Comparison of ENCODE assay signal across 8 mouse cellular contexts in the genomic region with DNA sequence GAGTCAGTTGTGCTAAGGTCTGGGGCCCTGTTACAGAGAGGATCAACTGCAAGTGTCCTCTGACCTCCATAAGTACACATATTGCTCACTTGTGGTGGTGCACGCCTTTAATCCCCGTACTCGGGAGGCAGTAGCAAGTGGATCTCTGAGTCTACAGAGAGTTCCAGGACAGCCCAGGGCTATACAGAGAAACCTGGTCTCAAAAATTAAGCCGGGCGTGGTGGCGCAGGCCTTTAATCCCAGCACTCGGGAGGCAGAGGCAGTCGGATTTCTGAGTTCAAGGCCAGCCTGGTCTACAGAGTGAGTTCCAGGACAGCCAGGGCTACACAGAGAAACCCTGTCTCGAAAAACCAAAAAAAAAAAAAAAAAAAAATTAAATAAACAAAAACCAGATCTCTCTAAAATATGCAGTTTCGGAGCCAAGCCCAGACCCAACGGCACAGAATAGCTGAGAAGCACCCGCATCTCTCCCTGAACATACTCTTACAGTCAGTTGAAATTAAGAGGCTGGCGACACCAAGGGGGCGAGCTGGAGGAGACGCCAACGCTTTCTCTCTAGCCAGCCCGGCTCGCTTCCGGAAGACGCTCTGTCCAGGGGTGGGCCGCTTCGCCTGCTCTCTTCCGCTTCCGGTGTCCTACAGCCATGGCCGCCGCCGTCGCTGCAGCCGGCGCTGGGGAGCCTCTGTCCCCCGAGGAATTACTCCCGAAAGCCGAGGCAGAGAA. TPM values are rescaled to one million over a fixed set of nuclear protein-coding genes. Genes with fewer than 3 reads are reported as not detected.
A peak's percentile ranks its signal among the peaks of the same experiment; 100 is the strongest.
DNase-seq lines count a peak whose midpoint lies in the region; ATAC-seq and TF ChIP-seq lines count a peak whose summit lies in the region.

A gene (plus strand): TSS at position 613 of the 723 bp plus-strand sequence.

- peak within 1 kb of the TSS; percentile 78 for H3K9ac ChIP-seq in embryonic facial prominence, embryonic 15.5 days
- peak within 1 kb of the TSS; percentile 86 for H3K9ac ChIP-seq in kidney, embryonic 15.5 days

- peaks cover 1% of the 10 kb centered on the region; the same call in 1 of the 2 replicates for H3K4me1 ChIP-seq in bone marrow, adult 2 months (ENCODE audit: control insufficient read depth, insufficient read depth, low read length)
- H3K4me1 ChIP-seq in embryonic facial prominence, embryonic 15.5 days = peaks cover 13% of the 10 kb centered on the region
- peaks cover 8% of the 10 kb centered on the region for H3K4me1 ChIP-seq in kidney, embryonic 15.5 days

- no peaks in the 10 kb centered on the region for H3K27me3 ChIP-seq in embryonic facial prominence, embryonic 15.5 days
- no peaks in the 10 kb centered on the region for H3K27me3 ChIP-seq in kidney, embryonic 15.5 days

- peak within 1 kb of the TSS; percentile 55; the same call in 1 of the 2 replicates for H3K27ac ChIP-seq in bone marrow, adult 2 months (ENCODE audit: control insufficient read depth, insufficient read depth, low read depth, low read length, poor library complexity)
- peak within 1 kb of the TSS; percentile 60; the same call in 1 of the 2 replicates for H3K27ac ChIP-seq in embryonic facial prominence, embryonic 15.5 days (replicated peaks)
- no peak within 1 kb of the TSS for H3K27ac ChIP-seq in kidney, embryonic 15.5 days

- 17% methylated on average over 33 of the region's 33 CpGs for WGBS in bone marrow, adult 2 months
- WGBS in embryonic facial prominence, embryonic 15.5 days = 15% methylated on average over 33 of the region's 33 CpGs
- 18% methylated on average over 33 of the region's 33 CpGs for WGBS in kidney, embryonic 15.5 days

- peak; percentile 72; the same call in 1 of the 2 replicates for TF ChIP-seq POLR2A in bone marrow, adult 2 months (IDR thresholded peaks at IDR 0.05; ENCODE audit: borderline replicate concordance, control insufficient read depth, low read depth, low read length)

- TF ChIP-seq CTCF in bone marrow, adult 2 months (IDR thresholded peaks at IDR 0.05; ENCODE audit: control insufficient read depth, insufficient read depth, low read length) = peak; percentile 65

- peaks cover 53% of the 10 kb centered on the region for H3K36me3 ChIP-seq in embryonic facial prominence, embryonic 15.5 days
- peaks cover 54% of the 10 kb centered on the region for H3K36me3 ChIP-seq in kidney, embryonic 15.5 days

- H3K4me2 ChIP-seq in embryonic facial prominence, embryonic 15.5 days (replicated peaks) = peak within 1 kb of the TSS; percentile 73
- peak within 1 kb of the TSS; percentile 73 for H3K4me2 ChIP-seq in kidney, embryonic 15.5 days

- peak within 1 kb of the TSS; percentile 87 for H3K4me3 ChIP-seq in bone marrow, adult 2 months (replicated peaks; ENCODE audit: control insufficient read depth, low read depth, low read length)
- peak within 1 kb of the TSS; percentile 91 for H3K4me3 ChIP-seq in embryonic facial prominence, embryonic 15.5 days (replicated peaks)
- peak within 1 kb of the TSS; percentile 97 for H3K4me3 ChIP-seq in kidney, embryonic 15.5 days (replicated peaks)

- H3K9me3 ChIP-seq in embryonic facial prominence, embryonic 15.5 days (replicated peaks) = no peaks in the 10 kb centered on the region
- H3K9me3 ChIP-seq in kidney, embryonic 15.5 days (replicated peaks) = no peaks in the 10 kb centered on the region

- DNase-seq in 416B (ENCODE audit: low read depth) (peak; percentile 95), liver (peak; percentile 92)
- peak; percentile 86 to 90 for DNase-seq in heart, adult 9 months (ENCODE audit: low spot score in 2 of 2)
- DNase-seq in spleen, postnatal 4 days (ENCODE audit: low spot score in 2 of 2) = peak; percentile 88 to 93

- peak; percentile 94 for ATAC-seq in embryonic facial prominence, embryonic 15.5 days (ENCODE audit: insufficient number of reproducible peaks, low FRiP score, low TSS enrichment, low read depth)
- ATAC-seq in kidney, embryonic 15.5 days (replicated peaks; ENCODE audit: low FRiP score) = peak; percentile 96
- ATAC-seq in monocyte, adult 5-6 weeks (replicated peaks; ENCODE audit: insufficient number of reproducible peaks, low FRiP score, low TSS enrichment, poor library complexity, severe bottlenecking) = peak; percentile 99

RNA-seq across cellular contexts. Expression of the gene that starts here (rescaled TPM):
- 96.4 and 126 TPM in 2 replicates for polyA plus RNA-seq in bone marrow, adult 2 months (2011; ENCODE audit: insufficient read depth, insufficient read length, low replicate concordance, missing spikeins)
- 207 and 210 TPM in 2 replicates for polyA plus RNA-seq in embryonic facial prominence, embryonic 15.5 days (2015; fragmentation: Nextera tagmentation; extraction: Ambion mirVana)
- 249 and 266 TPM in 2 replicates for polyA plus RNA-seq in kidney, embryonic 15.5 days (2015; fragmentation: Nextera tagmentation; extraction: Ambion mirVana)
- total RNA-seq in monocyte, adult 5-6 weeks (2017) = 84.8 to 123 TPM (median 106 TPM) in 3 replicates
